Mouse (Mus musculus) bone marrow macrophage, adult 2 months (primary cell): ENCODE results near the gene Olfr959. TPM values are rescaled to one million over a fixed set of nuclear protein-coding genes. Genes with fewer than 3 reads are reported as not detected.

Experiments used
- H3K27ac ChIP-seq: 2 replicates; pipeline ENCODE4 v1.5.1; 2012; ENCODE audit warnings: low read depth, low read length; ENCODE audit not compliant: insufficient read depth
- H3K4me1 ChIP-seq: 2 replicates; pipeline ENCODE4 v1.6.1; 2012; ENCODE audit warnings: low read length; ENCODE audit not compliant: control insufficient read depth, insufficient read depth
- H3K4me3 ChIP-seq: 2 replicates; pipeline ENCODE4 v1.5.1; 2012; ENCODE audit warnings: mild to moderate bottlenecking, low read length, moderate library complexity; ENCODE audit not compliant: insufficient read depth
- CTCF ChIP-seq: IDR thresholded peaks from 2 replicates; pipeline ENCODE4 v1.5.1; 2012; ENCODE audit warnings: low read depth, mild to moderate bottlenecking, low read length, moderate library complexity
- POLR2A ChIP-seq: IDR thresholded peaks from 2 replicates; pipeline ENCODE4 v1.6.1; 2012; ENCODE audit warnings: mild to moderate bottlenecking, low read depth, low read length, borderline replicate concordance
- polyA plus RNA-seq: library from polyadenylated mRNA; stranded (reverse); fragments of >200 nt; gene quantifications from 2 replicates; pipeline ENCODE4 v1.2.4, GENCODE M21; 2012; ENCODE audit not compliant: missing spikeins, insufficient read depth, insufficient read length

The Olfr959 gene
- polyA plus RNA-seq, 1 experiment = not detected

GRCm38 (mm10) chr9:39577050-39577449 is 1.7 kb upstream of the Olfr959 start:
- H3K4me3 ChIP-seq = no peak overlapping the region
- TF ChIP-seq CTCF (no peak), POLR2A (no peak)
- no peaks in the 10 kb centered on the region for H3K4me1 ChIP-seq
- H3K27ac ChIP-seq = no peak overlapping the region

GRCm38 (mm10) chr9:39558349-39558647 is 17.1 kb downstream of the Olfr959 start:
- no peak overlapping the region for H3K27ac ChIP-seq
- H3K4me3 ChIP-seq = no peak overlapping the region
- TF ChIP-seq CTCF (no peak), POLR2A (no peak)
- H3K4me1 ChIP-seq = no peaks in the 10 kb centered on the region

GRCm38 (mm10) chr9:39557529-39558348 is 17.6 kb downstream of the Olfr959 start:
- Histone ChIP-seq H3K27ac (no peak overlapping the region), H3K4me3 (no peak overlapping the region), H3K4me1 (no peaks in the 10 kb centered on the region)
- TF ChIP-seq CTCF (no peak), POLR2A (no peak)

- Histone ChIP-seq H3K4me1 (no peaks in the 10 kb centered on the region), H3K27ac (no peak within 1 kb of the TSS), H3K4me3 (no peak within 1 kb of the TSS)
- TF ChIP-seq POLR2A = no peak
Measured at GRCm38 (mm10) chr9:39553946-39554345, 21.4 kb downstream of the Olfr959 start, which contains the start of gene Olfr958. Olfr958 (minus strand) TSS chr9:39554054.

GRCm38 (mm10) chr9:39550806-39551205 is 24.6 kb downstream of the Olfr959 start:
- Histone ChIP-seq H3K27ac (no peak overlapping the region), H3K4me3 (no peak overlapping the region), H3K4me1 (no peaks in the 10 kb centered on the region)
- TF ChIP-seq CTCF (no peak), POLR2A (no peak)

GRCm38 (mm10) chr9:39523616-39524285 is 51.6 kb downstream of the Olfr959 start:
- Histone ChIP-seq H3K27ac (no peak overlapping the region), H3K4me1 (no peaks in the 10 kb centered on the region), H3K4me3 (no peak overlapping the region)
- TF ChIP-seq POLR2A (no peak), CTCF (no peak)

Other genes starting within 250 kb of the Olfr959 start
- not detected in 2 replicates for gene Olfr948, start 249.5 kb downstream of the Olfr959 start, polyA plus RNA-seq
- gene Olfr951, start 188.2 kb downstream of the Olfr959 start, polyA plus RNA-seq = not detected in 2 replicates
- not detected in 2 replicates for gene Olfr952, start 148.4 kb downstream of the Olfr959 start, polyA plus RNA-seq
- gene Olfr954, start 118.9 kb downstream of the Olfr959 start, polyA plus RNA-seq = not detected in 2 replicates
- not detected in 2 replicates for gene Olfr955, start 103.6 kb downstream of the Olfr959 start, polyA plus RNA-seq
- not detected in 2 replicates for gene Olfr44, start 81.6 kb downstream of the Olfr959 start, polyA plus RNA-seq
- gene Olfr957, start 59.8 kb downstream of the Olfr959 start, polyA plus RNA-seq = not detected in 2 replicates
- gene Olfr958, start 21.5 kb downstream of the Olfr959 start, polyA plus RNA-seq = not detected in 2 replicates
- gene AW551984, start 28.8 kb upstream of the Olfr959 start, polyA plus RNA-seq = not detected in 2 replicates
- gene Olfr148, start 35.1 kb upstream of the Olfr959 start, polyA plus RNA-seq = not detected in 2 replicates
- gene Olfr960, start 45.8 kb upstream of the Olfr959 start, polyA plus RNA-seq = not detected in 2 replicates
- not detected in 2 replicates for gene Olfr961, start 69.5 kb upstream of the Olfr959 start, polyA plus RNA-seq
- not detected in 2 replicates for gene Olfr963, start 91.6 kb upstream of the Olfr959 start, polyA plus RNA-seq
- 0.28 TPM in 1 of 2 replicates, not detected in the other for gene Olfr149, start 131.5 kb upstream of the Olfr959 start, polyA plus RNA-seq
- not detected in 2 replicates for gene Olfr965, start 135.8 kb upstream of the Olfr959 start, polyA plus RNA-seq
- not detected in 2 replicates for gene Olfr150, start 155.4 kb upstream of the Olfr959 start, polyA plus RNA-seq
- not detected in 2 replicates for gene Olfr967, start 170.7 kb upstream of the Olfr959 start, polyA plus RNA-seq
- not detected in 2 replicates for gene Olfr968, start 207.7 kb upstream of the Olfr959 start, polyA plus RNA-seq
- gene Olfr969, start 215.4 kb upstream of the Olfr959 start, polyA plus RNA-seq = not detected in 2 replicates
- gene Olfr970, start 233.3 kb upstream of the Olfr959 start, polyA plus RNA-seq = not detected in 2 replicates